Mouse (Mus musculus) cerebellum, postnatal 4 days (tissue): Measurements from ENCODE around the gene Irs2.
A peak's percentile ranks its signal among the peaks of the same experiment; 100 is the strongest.

ENCODE experiments used
- DNase-seq, 2 experiments: peaks; one replicate each; pipeline ENCODE4 v3.0.0; 2022; ENCODE audit warnings: low spot score in 2 of 2, mixed read lengths in 1 of 2

Gene Irs2

DNA sequence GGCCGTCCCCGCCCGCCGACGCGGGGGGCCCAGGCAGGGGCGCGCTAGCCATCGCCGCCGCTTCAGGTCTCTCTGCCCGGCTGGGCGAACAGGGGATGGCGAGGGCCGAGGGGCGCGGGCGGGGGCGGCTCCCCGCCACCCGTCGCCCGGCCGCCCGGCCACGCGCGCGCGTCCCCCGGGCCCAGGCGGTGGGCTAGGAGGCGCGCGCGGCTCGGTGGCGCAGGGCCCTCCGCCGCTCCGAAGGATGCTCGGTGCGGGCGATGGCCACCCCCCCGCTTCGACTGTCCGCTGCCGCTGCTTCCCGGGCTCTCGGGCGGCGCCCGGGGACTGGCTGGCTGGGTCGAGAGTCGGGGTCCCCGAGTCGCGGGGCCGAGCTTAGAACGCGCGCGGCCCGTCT is at the start of gene Irs2:
Gene Irs2 (minus strand): TSS at position 80 of the 397 bp plus-strand sequence.
- no peak for DNase-seq

DNA sequence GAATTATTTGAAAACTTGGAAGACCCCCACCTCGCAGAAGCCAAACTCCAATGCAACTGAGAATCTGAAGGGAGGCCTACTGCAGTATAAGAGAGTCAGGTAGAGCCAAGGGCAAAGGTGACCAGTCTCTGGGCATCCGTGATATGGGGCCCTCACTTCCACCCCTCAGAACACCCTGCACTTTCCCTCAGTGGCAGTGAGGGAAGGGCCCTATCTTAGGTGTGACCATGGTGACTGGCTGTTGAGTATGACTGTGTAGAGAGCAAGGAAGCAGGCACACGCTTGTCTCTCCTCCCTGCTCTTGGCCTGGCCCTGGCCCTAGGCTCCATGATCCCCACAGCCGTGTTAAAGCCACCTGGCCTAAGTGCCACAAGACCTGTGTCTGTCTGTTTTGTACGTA is 48.4 kb upstream of the Irs2 start:
- DNase-seq: no peak

DNA sequence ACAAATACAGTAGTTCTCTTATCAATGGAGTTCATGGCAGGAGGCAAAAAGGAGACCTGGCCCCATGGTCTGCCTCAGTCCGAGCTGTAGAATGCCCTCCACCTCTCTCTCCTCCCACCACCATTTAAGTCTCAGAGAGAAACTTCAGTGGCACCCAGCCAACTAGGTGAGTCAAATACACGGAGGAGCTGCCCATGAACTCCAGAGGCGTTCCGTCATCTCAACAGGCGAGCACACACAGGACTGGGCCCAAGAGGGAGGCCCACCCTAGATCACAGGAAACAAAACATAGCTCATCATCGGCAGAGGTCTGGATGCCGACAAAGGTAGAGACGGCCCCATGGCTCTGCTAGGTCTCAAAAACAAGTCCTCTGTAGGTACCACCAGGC is 47.9 kb upstream of the Irs2 start:
- DNase-seq: no peak

- no peak for DNase-seq
These were observed 47.4 kb upstream of the Irs2 start for GRCm38 (mm10) chr8:11055557-11056174.

- DNase-seq: no peak
These were observed 41.6 kb upstream of the Irs2 start for GRCm38 (mm10) chr8:11049835-11050234.

- no peak for DNase-seq
These were observed 39.6 kb upstream of the Irs2 start for GRCm38 (mm10) chr8:11047812-11048211.

- DNase-seq: no peak
These were observed 36.4 kb upstream of the Irs2 start for GRCm38 (mm10) chr8:11044660-11045059.

DNA sequence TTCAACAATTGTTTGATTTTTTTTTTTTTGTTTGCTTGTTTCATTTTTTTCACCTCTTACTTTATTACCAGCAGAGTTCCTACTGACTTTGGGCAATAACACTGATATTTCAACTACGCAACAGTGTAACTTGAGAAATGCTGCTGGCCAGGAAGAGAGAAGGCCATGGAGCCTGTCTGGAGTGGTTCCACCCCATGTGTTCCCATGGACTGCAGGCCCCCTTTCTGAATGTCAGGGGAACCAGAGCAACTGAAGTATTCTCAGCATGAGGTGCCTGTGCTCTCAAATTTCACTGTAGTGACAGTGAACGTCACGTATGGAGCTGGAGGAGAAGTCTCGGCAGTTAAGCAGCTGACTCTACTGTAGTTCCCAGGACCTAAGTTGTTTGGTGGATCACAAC is 35.3 kb upstream of the Irs2 start:
- DNase-seq: no peak

DNA sequence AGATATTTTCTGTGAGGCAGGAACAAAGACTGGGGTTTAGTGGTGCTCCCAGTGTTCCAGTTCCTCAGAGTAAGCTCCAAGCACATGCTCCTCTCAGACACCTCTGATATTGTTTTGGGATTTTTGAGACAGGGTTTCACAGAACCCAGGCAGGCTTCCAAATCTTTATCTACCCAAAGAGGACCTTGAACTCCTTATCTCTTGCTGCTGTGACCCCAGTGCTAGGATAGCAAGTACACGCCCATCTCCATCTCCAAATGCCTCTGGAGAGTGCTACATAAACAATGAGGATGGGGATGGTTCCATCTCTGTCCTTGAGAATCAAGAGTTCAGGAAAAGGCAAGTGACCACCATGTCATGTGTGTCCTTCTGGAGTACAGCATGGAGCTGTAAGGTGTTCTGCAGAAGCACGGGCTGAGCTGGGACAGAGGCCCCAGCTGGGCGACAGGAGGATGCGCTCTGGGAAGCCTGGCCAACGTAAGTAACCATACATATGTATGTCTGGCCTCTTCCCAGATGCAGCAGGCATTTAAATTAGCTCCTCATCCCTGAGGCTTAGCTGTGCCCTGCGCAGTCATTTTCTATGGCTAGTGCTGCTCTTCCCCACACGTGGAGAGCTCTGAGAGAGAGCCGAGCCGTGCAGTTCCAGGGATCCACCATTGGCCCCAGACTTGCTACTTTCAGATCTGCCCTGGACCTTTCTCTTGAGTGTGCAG is 34.8 kb upstream of the Irs2 start:
- DNase-seq: no peak

GRCm38 (mm10) chr8:11040088-11040487 is 31.8 kb upstream of the Irs2 start:
- no peak for DNase-seq

- DNase-seq: no peak
These were observed 30.5 kb upstream of the Irs2 start for GRCm38 (mm10) chr8:11038788-11039187.

GRCm38 (mm10) chr8:11038367-11038766 is 30.1 kb upstream of the Irs2 start:
- DNase-seq: no peak

- no peak for DNase-seq
These were observed 28.5 kb upstream of the Irs2 start for GRCm38 (mm10) chr8:11036790-11037189.

GRCm38 (mm10) chr8:11035628-11036416 is 27.6 kb upstream of the Irs2 start:
- DNase-seq: no peak

DNA sequence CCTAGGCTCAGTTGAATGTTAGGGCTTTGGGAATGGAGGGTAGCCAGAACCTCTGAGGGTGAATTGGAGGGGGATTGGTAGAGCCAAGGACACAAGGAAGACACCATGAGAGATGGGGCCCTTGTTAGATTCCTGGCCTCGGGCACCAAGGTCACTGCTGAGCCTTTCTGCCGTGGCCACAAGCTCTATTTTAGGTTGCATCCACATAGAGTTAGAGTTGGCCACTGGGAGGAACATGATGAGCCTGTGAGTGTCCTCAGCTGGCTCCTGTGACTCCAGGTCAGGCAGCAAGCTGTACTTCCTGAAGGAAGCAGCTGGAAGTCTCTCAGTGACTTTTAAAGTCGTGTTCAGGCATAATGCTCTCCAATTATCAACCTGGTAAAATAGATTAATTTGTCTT is 16.6 kb upstream of the Irs2 start:
- no peak for DNase-seq

DNA sequence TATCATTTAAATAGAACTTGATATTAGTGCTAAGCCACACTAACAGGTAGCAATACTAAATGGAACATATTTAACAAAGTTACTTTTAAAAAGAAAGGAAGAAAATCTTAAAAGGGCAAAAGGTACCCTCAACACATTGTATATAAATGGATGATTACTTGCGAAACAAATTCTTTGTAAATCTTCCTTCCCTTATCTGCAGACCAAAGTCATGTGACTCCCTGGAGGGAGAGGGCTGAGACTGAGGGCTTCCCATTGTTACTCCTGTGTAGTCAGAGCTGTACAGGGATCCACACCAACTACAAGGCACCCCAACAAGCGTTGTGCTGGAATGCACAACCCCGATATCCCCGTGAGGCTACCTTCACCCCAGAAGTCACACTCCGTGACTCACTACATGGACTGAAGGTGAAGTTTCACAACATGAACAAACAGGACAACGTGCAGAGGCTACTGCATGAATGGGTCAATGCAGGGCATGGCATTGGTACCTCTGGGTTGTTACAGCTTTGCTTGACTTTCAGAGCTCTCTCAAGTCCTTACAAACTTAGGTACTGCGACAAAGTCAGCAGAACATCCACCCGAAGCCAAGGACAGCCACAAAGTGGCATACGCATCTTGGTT is 12.8 kb upstream of the Irs2 start:
- no peak for DNase-seq

GRCm38 (mm10) chr8:11015622-11016021 is 7.4 kb upstream of the Irs2 start:
- no peak for DNase-seq

- peak; percentile 49 to 66 for DNase-seq
These were observed 5.0 kb upstream of the Irs2 start for GRCm38 (mm10) chr8:11013258-11013657.

DNA sequence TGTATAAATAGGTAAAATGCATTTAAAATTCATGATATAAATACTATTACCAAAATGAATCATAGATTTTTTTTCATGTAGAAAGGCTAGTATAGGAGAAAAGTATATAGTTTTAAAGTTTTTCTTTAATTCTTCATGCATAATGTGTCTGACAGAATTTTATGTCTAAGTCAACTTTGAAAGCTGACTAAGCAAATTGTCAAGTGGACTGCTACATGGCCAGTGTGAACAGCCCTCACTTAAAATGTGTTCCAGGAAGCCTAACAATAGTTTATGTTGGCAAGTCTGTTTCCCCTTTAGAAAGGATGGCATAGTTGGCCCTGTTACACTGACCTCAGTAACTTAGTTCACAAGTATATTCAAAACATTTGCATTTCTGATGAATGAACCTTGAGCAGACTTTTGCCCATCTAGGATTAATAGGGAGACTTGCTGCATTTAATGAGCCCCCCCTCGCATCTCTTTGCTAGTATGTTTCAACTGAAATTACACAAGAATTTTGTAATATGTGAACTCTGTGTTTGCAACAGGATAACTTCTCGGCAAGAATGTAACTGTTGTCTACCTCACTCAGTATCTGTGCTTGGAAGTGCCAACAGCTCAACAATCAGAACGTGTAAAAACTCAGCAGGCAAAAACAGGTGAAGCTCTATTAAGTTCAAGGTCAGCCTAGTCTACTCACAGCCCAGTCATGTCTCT is 3.7 kb upstream of the Irs2 start:
- DNase-seq: no peak

DNA sequence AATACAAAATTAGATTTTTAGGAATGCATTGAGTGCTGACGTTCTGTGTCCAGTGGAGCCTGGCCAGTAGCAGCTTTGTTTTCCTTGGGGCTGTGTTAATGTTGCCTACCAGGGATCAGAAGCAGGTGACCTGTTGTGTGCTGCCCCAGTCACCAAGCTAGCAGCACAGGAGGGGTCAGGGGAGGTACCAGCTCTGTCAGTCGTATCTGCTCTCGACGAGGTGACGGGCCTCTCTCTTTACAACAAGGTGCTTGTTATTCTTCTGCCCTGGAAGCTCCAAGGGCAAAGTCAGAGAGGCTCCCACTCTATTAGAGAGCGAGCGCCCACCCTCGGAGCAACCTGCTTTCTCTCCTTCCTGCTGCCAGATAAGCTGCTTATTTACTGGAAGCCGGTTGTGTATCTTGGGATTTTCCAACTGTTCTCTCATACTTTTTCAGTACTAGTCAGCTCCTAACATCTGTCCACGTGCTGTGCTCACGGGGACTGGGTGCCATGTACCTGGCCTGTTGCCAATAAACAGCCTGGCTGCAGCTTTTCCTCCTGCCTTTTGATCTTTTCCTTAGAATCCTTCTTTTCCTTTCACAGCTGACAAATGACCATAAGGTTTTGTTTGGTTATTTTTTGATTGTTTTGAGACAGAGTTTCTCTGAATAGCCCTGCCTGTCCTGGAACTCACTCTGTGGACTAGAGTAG is 2.8 kb upstream of the Irs2 start:
- no peak for DNase-seq

DNA sequence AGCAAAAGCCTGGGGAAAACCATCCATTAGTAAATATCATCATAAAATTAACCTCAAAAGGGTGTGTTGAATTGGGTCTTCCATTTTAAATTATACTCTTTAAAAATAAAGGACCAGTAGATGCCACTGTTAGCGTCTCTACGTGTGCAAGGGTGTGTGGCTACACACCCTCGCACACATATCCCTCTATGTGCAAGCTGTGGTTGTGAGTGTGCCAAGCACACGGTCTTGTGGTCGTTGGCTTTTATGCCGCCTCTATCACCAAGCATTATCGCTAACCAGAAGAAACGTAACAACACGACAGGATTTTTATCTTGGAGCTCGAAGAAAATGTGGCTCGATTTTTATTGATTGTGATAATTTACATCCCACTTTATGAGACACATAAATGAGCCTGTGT is 2.1 kb upstream of the Irs2 start:
- no peak for DNase-seq
